Mouse (Mus musculus): ENCODE measurements around the gene Pafah1b1. TPM values are rescaled to one million over a fixed set of nuclear protein-coding genes. Genes with fewer than 3 reads are reported as not detected.
A peak's percentile ranks its signal among the peaks of the same experiment; 100 is the strongest.

The Pafah1b1 gene
- polyA plus RNA-seq, 1 experiment from 2014 or later = 47.9 TPM

- no peaks in the 10 kb centered on the region for H3K9me3 ChIP-seq
- H3K9ac ChIP-seq = no peak overlapping the region
- no peaks in the 10 kb centered on the region for H3K27me3 ChIP-seq (replicated peaks)
- H3K27ac ChIP-seq = peak overlapping the region; percentile 69
- WGBS = 21% methylated on average over 9 of the region's 9 CpGs
- no peak overlapping the region for H3K4me3 ChIP-seq
- H3K36me3 ChIP-seq (replicated peaks) = no peaks in the 10 kb centered on the region
- no peak overlapping the region for H3K4me2 ChIP-seq
- ATAC-seq (replicated peaks) = no peak
- peaks cover 4% of the 10 kb centered on the region for H3K4me1 ChIP-seq
Measured at GRCm38 (mm10) chr11:74751352-74752066, 27.0 kb upstream of the Pafah1b1 start.

- Histone ChIP-seq H3K4me3 (no peak overlapping the region), H3K36me3 (replicated peaks) (no peaks in the 10 kb centered on the region), H3K9ac (no peak overlapping the region), H3K27ac (peak overlapping the region; percentile 69), H3K9me3 (no peaks in the 10 kb centered on the region), H3K27me3 (replicated peaks) (no peaks in the 10 kb centered on the region), H3K4me2 (no peak overlapping the region), H3K4me1 (peaks cover 4% of the 10 kb centered on the region)
- ATAC-seq (replicated peaks) = no peak
- 84% methylated on average over 7 of the region's 7 CpGs for WGBS
Measured at GRCm38 (mm10) chr11:74750662-74751351, 26.3 kb upstream of the Pafah1b1 start.

GRCm38 (mm10) chr11:74749241-74749640, 24.8 kb upstream of the Pafah1b1 start:
- Histone ChIP-seq H3K4me2 (no peak overlapping the region), H3K27ac (no peak overlapping the region), H3K9ac (no peak overlapping the region), H3K4me1 (peaks cover 4% of the 10 kb centered on the region), H3K36me3 (replicated peaks) (no peaks in the 10 kb centered on the region), H3K4me3 (no peak overlapping the region), H3K9me3 (no peaks in the 10 kb centered on the region), H3K27me3 (replicated peaks) (no peaks in the 10 kb centered on the region)
- WGBS = 95% methylated on average over 13 of the region's 13 CpGs
- ATAC-seq (replicated peaks) = no peak

- H3K4me2 ChIP-seq = no peak overlapping the region
- H3K4me3 ChIP-seq = no peak overlapping the region
- no peak for ATAC-seq (replicated peaks)
- peaks cover 4% of the 10 kb centered on the region for H3K4me1 ChIP-seq
- no peak overlapping the region for H3K27ac ChIP-seq
- 76% methylated on average over 4 of the region's 4 CpGs for WGBS
- H3K36me3 ChIP-seq (replicated peaks) = no peaks in the 10 kb centered on the region
- no peak overlapping the region for H3K9ac ChIP-seq
- H3K9me3 ChIP-seq = no peaks in the 10 kb centered on the region
- H3K27me3 ChIP-seq (replicated peaks) = no peaks in the 10 kb centered on the region
Measured at GRCm38 (mm10) chr11:74748022-74748421, 23.6 kb upstream of the Pafah1b1 start.

- Histone ChIP-seq H3K4me1 (no peaks in the 10 kb centered on the region), H3K9me3 (no peaks in the 10 kb centered on the region), H3K9ac (no peak overlapping the region), H3K27ac (no peak overlapping the region), H3K36me3 (replicated peaks) (no peaks in the 10 kb centered on the region), H3K4me3 (no peak overlapping the region), H3K4me2 (no peak overlapping the region), H3K27me3 (replicated peaks) (no peaks in the 10 kb centered on the region)
- ATAC-seq (replicated peaks) = no peak
- 80% methylated on average over 3 of the region's 3 CpGs for WGBS
Measured at GRCm38 (mm10) chr11:74737861-74738260, 13.4 kb upstream of the Pafah1b1 start.

GRCm38 (mm10) chr11:74734917-74735316, 10.4 kb upstream of the Pafah1b1 start:
- no peak for ATAC-seq (replicated peaks)
- Histone ChIP-seq H3K9me3 (no peaks in the 10 kb centered on the region), H3K9ac (no peak overlapping the region), H3K27me3 (replicated peaks) (no peaks in the 10 kb centered on the region), H3K36me3 (replicated peaks) (no peaks in the 10 kb centered on the region), H3K4me2 (no peak overlapping the region), H3K4me3 (no peak overlapping the region), H3K4me1 (no peaks in the 10 kb centered on the region), H3K27ac (0 out of 2 replicates have a peak overlapping the region, but pooled peaks have one; percentile 29)
- 12% methylated on average over 7 of the region's 7 CpGs for WGBS

GRCm38 (mm10) chr11:74725181-74725580, 711 bp upstream of the Pafah1b1 start:
- no peak for ATAC-seq (replicated peaks)
- Histone ChIP-seq H3K4me3 (no peak overlapping the region), H3K27ac (peak overlapping the region; percentile 100), H3K4me1 (peaks cover 24% of the 10 kb centered on the region), H3K4me2 (peak overlapping the region; percentile 74), H3K9ac (peak overlapping the region; percentile 31), H3K36me3 (replicated peaks) (no peaks in the 10 kb centered on the region), H3K9me3 (no peaks in the 10 kb centered on the region), H3K27me3 (replicated peaks) (no peaks in the 10 kb centered on the region)
- 49% methylated on average over 5 of the region's 5 CpGs for WGBS

- under 1% methylated on average over 29 of the region's 75 CpGs for WGBS
- Histone ChIP-seq H3K27ac (peak overlapping the region; percentile 100), H3K9ac (peak overlapping the region; percentile 95), H3K4me1 (peaks cover 32% of the 10 kb centered on the region), H3K27me3 (replicated peaks) (no peaks in the 10 kb centered on the region), H3K36me3 (replicated peaks) (no peaks in the 10 kb centered on the region), H3K4me3 (peak overlapping the region; percentile 71), H3K9me3 (no peaks in the 10 kb centered on the region), H3K4me2 (peak overlapping the region; percentile 74)
- peak; percentile 86 for ATAC-seq (replicated peaks)
Measured at GRCm38 (mm10) chr11:74723357-74724234, 874 bp downstream of the Pafah1b1 start.

- peak overlapping the region; percentile 53 for H3K9ac ChIP-seq
- H3K36me3 ChIP-seq (replicated peaks) = no peaks in the 10 kb centered on the region
- H3K9me3 ChIP-seq = no peaks in the 10 kb centered on the region
- ATAC-seq (replicated peaks) = no peak
- peak overlapping the region; percentile 41 for H3K4me3 ChIP-seq
- H3K4me2 ChIP-seq = peak overlapping the region; percentile 74
- 36% methylated on average over 3 of the region's 3 CpGs for WGBS
- H3K4me1 ChIP-seq = peaks cover 38% of the 10 kb centered on the region
- no peaks in the 10 kb centered on the region for H3K27me3 ChIP-seq (replicated peaks)
- no peak overlapping the region for H3K27ac ChIP-seq
Measured at GRCm38 (mm10) chr11:74721971-74722370, 2.5 kb downstream of the Pafah1b1 start.

- Histone ChIP-seq H3K9me3 (no peaks in the 10 kb centered on the region), H3K27ac (no peak overlapping the region), H3K27me3 (replicated peaks) (no peaks in the 10 kb centered on the region), H3K4me2 (peak overlapping the region; percentile 35), H3K4me1 (peaks cover 44% of the 10 kb centered on the region), H3K36me3 (replicated peaks) (no peaks in the 10 kb centered on the region), H3K4me3 (peak overlapping the region; percentile 18), H3K9ac (no peak overlapping the region)
- ATAC-seq (replicated peaks) = no peak
- WGBS = 75% methylated on average over 2 of the region's 2 CpGs
Measured at GRCm38 (mm10) chr11:74721141-74721540, 3.3 kb downstream of the Pafah1b1 start.

GRCm38 (mm10) chr11:74720668-74721067, 3.8 kb downstream of the Pafah1b1 start:
- 85% methylated on average over 1 of the region's 1 CpGs for WGBS
- Histone ChIP-seq H3K36me3 (replicated peaks) (no peaks in the 10 kb centered on the region), H3K4me3 (peak overlapping the region; percentile 18; the same call in 1 of the 2 replicates), H3K9me3 (no peaks in the 10 kb centered on the region), H3K4me2 (peak overlapping the region; percentile 35), H3K4me1 (peaks cover 48% of the 10 kb centered on the region), H3K27ac (no peak overlapping the region), H3K9ac (no peak overlapping the region), H3K27me3 (replicated peaks) (no peaks in the 10 kb centered on the region)
- no peak for ATAC-seq (replicated peaks)

- no peak for ATAC-seq (replicated peaks)
- Histone ChIP-seq H3K27ac (no peak overlapping the region), H3K4me2 (no peak overlapping the region), H3K27me3 (replicated peaks) (no peaks in the 10 kb centered on the region), H3K9ac (no peak overlapping the region), H3K36me3 (replicated peaks) (no peaks in the 10 kb centered on the region), H3K4me3 (no peak overlapping the region), H3K4me1 (peaks cover 39% of the 10 kb centered on the region), H3K9me3 (no peaks in the 10 kb centered on the region)
- WGBS = 87% methylated on average over 3 of the region's 3 CpGs
Measured at GRCm38 (mm10) chr11:74715971-74716525, 8.4 kb downstream of the Pafah1b1 start.
